Mouse (Mus musculus) midbrain, postnatal 0 days (tissue): ENCODE measurements around the gene Exosc2. TPM values are rescaled to one million over a fixed set of nuclear protein-coding genes. Genes with fewer than 3 reads are reported as not detected.

Experiments used
- ATAC-seq: fragments of 200-750 bp; cut with Nextera tagmentation; 2 replicates; pipeline ENCODE4 v1.8.0; 2017; ENCODE audit warnings: moderate number of reproducible peaks, mild to moderate bottlenecking, moderate TSS enrichment, moderate library complexity; ENCODE audit not compliant: low FRiP score
- DNase-seq: peaks from one replicate; pipeline ENCODE4 v3.0.0-alpha.2; 2015; ENCODE audit warnings: low spot score
- H3K27ac ChIP-seq: fragments of 300-500 bp; sonication (generic); 2 replicates; pipeline ENCODE4 v1.5.1; 2014; ENCODE audit warnings: low read depth, mild to moderate bottlenecking, low read length, mixed read lengths
- H3K27me3 ChIP-seq: fragments of 300-500 bp; sonication (generic); 2 replicates; pipeline ENCODE4 v1.6.1; 2014; ENCODE audit warnings: low read length, control low read depth, mixed read lengths; ENCODE audit not compliant: insufficient read depth
- H3K36me3 ChIP-seq: fragments of 300-500 bp; sonication (generic); 2 replicates; pipeline ENCODE4 v1.6.1; 2014; ENCODE audit warnings: low read length, control low read depth, mixed read lengths; ENCODE audit not compliant: insufficient read depth
- H3K4me1 ChIP-seq: fragments of 300-500 bp; sonication (generic); 2 replicates; pipeline ENCODE4 v1.6.1; 2014; ENCODE audit warnings: mild to moderate bottlenecking, control low read depth, antibody characterized with exemption, low read length, mixed read lengths; ENCODE audit not compliant: insufficient read depth
- H3K4me2 ChIP-seq: fragments of 300-500 bp; sonication (generic); 2 replicates; pipeline ENCODE4 v1.6.1; 2014; ENCODE audit warnings: low read depth, mild to moderate bottlenecking, low read length, mixed read lengths; ENCODE audit not compliant: poor library complexity, severe bottlenecking
- H3K4me3 ChIP-seq: fragments of 300-500 bp; sonication (generic); 2 replicates; pipeline ENCODE4 v1.5.1; 2014; ENCODE audit warnings: low read depth, mild to moderate bottlenecking, low read length, moderate library complexity
- H3K9ac ChIP-seq: fragments of 300-500 bp; sonication (generic); replicated peaks from 2 replicates; pipeline ENCODE4 v1.6.1; 2014; ENCODE audit warnings: mild to moderate bottlenecking, low read length, moderate library complexity, mixed read lengths; ENCODE audit not compliant: poor library complexity, severe bottlenecking
- H3K9me3 ChIP-seq: fragments of 300-500 bp; sonication (generic); 2 replicates; pipeline ENCODE4 v1.6.1; 2016; ENCODE audit warnings: low read length, control low read depth
- CTCF ChIP-seq: IDR thresholded peaks from 2 replicates; pipeline ENCODE4 v1.5.1; 2016; ENCODE audit warnings: antibody characterized with exemption, mild to moderate bottlenecking
- WGBS: fragments of 180-500 bp; shearing (Covaris S2); extraction: QIAGEN DNeasy Blood & Tissue Kit; methylation state at CpG from one replicate; pipeline ENCODE4 v1.1.7; 2014; 5-methylcytosine and 5-hydroxymethylcytosine counted together
- polyA plus RNA-seq: library from polyadenylated mRNA; unstranded; fragments of >200 nt; fragmentation: Nextera tagmentation; extraction: Ambion mirVana; gene quantifications from 2 replicates; pipeline ENCODE4 v1.2.1, GENCODE M21; 2015
- total RNA-seq: library from RNA; depleted of rRNA; stranded (reverse); fragments of >200 nt; gene quantifications from 2 replicates; pipeline ENCODE4 v1.2.3, GENCODE M21; 2014

Gene Exosc2
- total and polyA plus RNA-seq, 2 experiments from 2014 or later: 26.7 to 36.8 TPM

GRCm38 (mm10) chr2:31681731-31682235 lies 11.3 kb downstream of the Exosc2 start:
- WGBS: 89% methylated on average over 6 of the region's 6 CpGs
- peaks cover 28% of the 10 kb centered on the region for H3K36me3 ChIP-seq

DNA sequence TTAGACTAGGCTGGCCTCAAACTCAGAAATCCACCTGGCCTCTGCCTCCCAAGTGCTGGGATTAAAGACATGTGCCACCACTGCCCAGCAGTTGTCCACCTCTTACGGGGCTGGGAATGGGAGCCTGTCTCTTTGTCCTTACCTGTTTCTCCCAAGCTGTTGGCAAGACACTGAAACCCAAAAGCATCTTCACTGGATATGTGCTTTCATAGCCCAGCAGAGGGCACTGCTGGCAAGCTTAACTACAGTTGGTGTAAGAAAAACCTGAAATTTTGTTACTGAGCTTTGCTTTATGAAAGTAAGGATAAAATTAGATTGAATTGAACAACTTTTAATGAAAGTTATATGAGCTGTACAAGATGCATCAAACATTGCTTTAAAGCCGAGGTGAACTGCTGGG lies 13.2 kb downstream of the Exosc2 start:
- 11% methylated on average over 2 of the region's 2 CpGs for WGBS
- Histone ChIP-seq H3K4me3 (no peak overlapping the region), H3K4me2 (no peak overlapping the region), H3K9ac (no peak overlapping the region), H3K27me3 (no peaks in the 10 kb centered on the region), H3K27ac (no peak overlapping the region), H3K9me3 (no peaks in the 10 kb centered on the region), H3K36me3 (peaks cover 16% of the 10 kb centered on the region; the same call in 1 of the 2 replicates), H3K4me1 (no peaks in the 10 kb centered on the region)
- peak; percentile 89 for TF ChIP-seq CTCF
- DNase-seq (peak; percentile 86), ATAC-seq (no peak)

More at GRCm38 (mm10) chr2:31681731-31682235, 11.3 kb downstream of the Exosc2 start:
- H3K4me3 ChIP-seq: no peak overlapping the region
- ATAC-seq: no peak
- no peaks in the 10 kb centered on the region for H3K27me3 ChIP-seq
- H3K9me3 ChIP-seq: no peaks in the 10 kb centered on the region
- H3K27ac ChIP-seq: no peak overlapping the region
- TF ChIP-seq CTCF: no peak
- H3K9ac ChIP-seq: no peak overlapping the region
- DNase-seq: no peak
- H3K4me1 ChIP-seq: no peaks in the 10 kb centered on the region
- no peak overlapping the region for H3K4me2 ChIP-seq

DNA sequence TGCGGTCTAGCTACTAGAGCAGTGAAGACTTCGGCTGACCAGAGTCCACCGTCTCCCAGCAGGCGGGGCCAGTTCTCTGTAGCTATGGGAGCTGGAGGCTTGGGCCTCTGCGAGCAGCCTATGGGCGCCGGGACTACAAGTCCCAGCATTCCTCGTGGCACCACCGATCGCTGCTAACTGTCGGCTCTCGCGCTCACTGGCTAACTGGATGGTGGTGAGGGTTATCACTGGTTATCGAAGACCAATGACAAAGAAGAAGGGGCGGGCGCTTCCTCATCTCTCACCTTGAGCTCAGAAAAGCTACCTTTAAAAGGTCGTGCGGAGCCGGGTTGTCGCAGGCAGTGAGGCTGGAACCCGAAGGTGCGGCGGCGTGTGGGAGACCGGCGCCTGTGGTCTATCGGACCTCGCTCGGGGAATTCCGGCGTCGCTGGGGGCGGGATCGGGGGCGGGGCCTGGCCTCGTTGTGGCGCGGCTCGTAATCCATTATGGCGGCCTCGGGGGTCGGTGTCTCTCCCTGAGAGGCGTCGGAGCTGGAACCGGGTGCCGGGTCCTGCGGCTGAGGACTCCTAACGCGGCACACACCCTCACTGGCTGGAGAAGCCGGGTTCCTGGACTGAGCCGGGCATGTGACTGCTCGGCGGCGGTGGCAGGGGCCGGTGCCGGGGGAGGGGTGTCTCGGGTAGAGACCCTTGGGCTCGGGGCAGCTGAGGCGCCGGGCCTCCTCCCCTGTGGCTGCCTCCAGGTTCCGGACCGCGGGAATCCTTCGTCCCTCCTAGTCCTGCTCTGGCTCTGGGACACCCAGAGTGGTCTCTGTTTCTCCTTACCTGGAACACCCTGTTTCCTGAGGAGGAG lies 17.8 kb downstream of the Exosc2 start, which contains the start of gene Abl1:
TSS of gene Abl1 (plus strand) at position 303 of the 852 bp plus-strand sequence.
- DNase-seq (peak; percentile 99), ATAC-seq (peak; percentile 98)
- Histone ChIP-seq H3K9me3 (no peaks in the 10 kb centered on the region), H3K4me1 (peaks cover 13% of the 10 kb centered on the region), H3K4me2 (peak within 1 kb of the TSS; percentile 66), H3K9ac (peak within 1 kb of the TSS; percentile 79), H3K27ac (peak within 1 kb of the TSS; percentile 69), H3K27me3 (no peaks in the 10 kb centered on the region), H3K36me3 (no peaks in the 10 kb centered on the region), H3K4me3 (peak within 1 kb of the TSS; percentile 64)
- peak; percentile 62 for TF ChIP-seq CTCF
- under 1% methylated on average over 61 of the region's 64 CpGs for WGBS

DNA sequence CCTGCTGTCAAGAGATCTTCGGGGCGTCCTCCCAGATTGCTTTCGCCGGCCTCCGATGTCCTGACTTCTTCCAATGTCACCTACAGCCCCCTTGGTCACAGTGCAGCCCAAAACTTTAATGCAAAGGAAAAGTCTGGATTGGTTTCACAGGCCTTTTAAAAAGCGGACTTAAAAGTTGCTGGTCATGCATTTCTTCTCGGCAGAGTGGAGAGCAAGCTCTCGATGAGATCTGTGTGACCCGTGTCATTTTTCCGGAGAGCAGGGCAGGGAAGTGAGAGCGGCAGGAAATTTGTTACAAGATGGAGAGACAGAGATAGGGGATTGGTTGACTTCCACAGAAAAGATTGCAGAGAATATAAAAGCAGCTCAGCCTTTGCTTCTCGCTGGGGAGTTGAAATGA lies 18.5 kb downstream of the Exosc2 start:
- no peaks in the 10 kb centered on the region for H3K36me3 ChIP-seq
- H3K4me3 ChIP-seq: peak overlapping the region; percentile 64
- no peaks in the 10 kb centered on the region for H3K27me3 ChIP-seq
- DNase-seq (no peak), ATAC-seq (no peak)
- H3K4me1 ChIP-seq: peaks cover 13% of the 10 kb centered on the region
- peak overlapping the region; percentile 79 for H3K9ac ChIP-seq
- peak overlapping the region; percentile 69 for H3K27ac ChIP-seq
- no peaks in the 10 kb centered on the region for H3K9me3 ChIP-seq
- TF ChIP-seq CTCF: no peak
- WGBS: under 1% methylated on average over 12 of the region's 12 CpGs
- peak overlapping the region; percentile 66 for H3K4me2 ChIP-seq

DNA sequence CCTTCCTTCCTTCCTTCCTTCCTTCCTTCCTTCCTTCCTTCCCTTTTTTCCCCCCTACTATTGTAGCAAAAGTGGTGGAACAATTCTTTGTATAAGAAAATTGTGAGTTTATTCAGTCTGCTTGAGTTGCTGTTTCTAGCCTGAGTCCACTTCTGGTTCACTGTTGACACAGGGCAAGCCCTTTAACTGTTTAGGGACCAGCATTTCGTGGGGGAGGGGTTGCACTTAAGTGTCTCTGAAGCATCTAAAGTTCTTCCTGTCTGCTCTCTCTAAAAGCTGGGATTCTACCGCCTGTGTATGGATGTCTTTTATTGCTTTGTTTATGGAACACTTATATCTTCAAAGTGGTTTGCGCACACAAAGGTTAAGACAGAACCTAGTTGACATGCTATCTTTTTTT lies 19.5 kb downstream of the Exosc2 start:
- Histone ChIP-seq H3K4me1 (peaks cover 13% of the 10 kb centered on the region), H3K4me3 (peak overlapping the region; percentile 64), H3K36me3 (no peaks in the 10 kb centered on the region), H3K9ac (no peak overlapping the region), H3K9me3 (no peaks in the 10 kb centered on the region), H3K27me3 (no peaks in the 10 kb centered on the region), H3K4me2 (peak overlapping the region; percentile 66), H3K27ac (no peak overlapping the region)
- 59% methylated on average over 3 of the region's 3 CpGs for WGBS
- DNase-seq (no peak), ATAC-seq (no peak)
- TF ChIP-seq CTCF: no peak

GRCm38 (mm10) chr2:31698209-31698608 lies 27.7 kb downstream of the Exosc2 start:
- Histone ChIP-seq H3K4me2 (no peak overlapping the region), H3K4me1 (no peaks in the 10 kb centered on the region), H3K9me3 (no peaks in the 10 kb centered on the region), H3K4me3 (no peak overlapping the region), H3K27me3 (no peaks in the 10 kb centered on the region), H3K27ac (no peak overlapping the region), H3K9ac (no peak overlapping the region), H3K36me3 (0 out of 2 replicates have a peak, but pooled peaks cover 5% of the 10 kb centered on the region)
- DNase-seq: no peak
- ATAC-seq: no peak
- TF ChIP-seq CTCF: peak; percentile 57
